Mouse (Mus musculus) heart, embryonic 11.5 days (tissue): ENCODE results near the gene Exosc5. TPM values are rescaled to one million over a fixed set of nuclear protein-coding genes. Genes with fewer than 3 reads are reported as not detected.

Source experiments
- ATAC-seq: fragments of 200-750 bp; cut with Nextera tagmentation; replicated peaks from 2 replicates; pipeline ENCODE4 v1.8.0; 2017; ENCODE audit warnings: moderate library complexity; ENCODE audit not compliant: insufficient number of reproducible peaks, low FRiP score, low TSS enrichment
- H3K27ac ChIP-seq: fragments of 300-500 bp; sonication (generic); 2 replicates; pipeline ENCODE4 v1.5.1; 2014; ENCODE audit warnings: mild to moderate bottlenecking, low read depth, low read length
- H3K27me3 ChIP-seq: fragments of 300-500 bp; sonication (generic); 2 replicates; pipeline ENCODE4 v1.6.1; 2014; ENCODE audit warnings: mild to moderate bottlenecking, low read length, mixed read lengths; ENCODE audit not compliant: control insufficient read depth, insufficient read depth
- H3K36me3 ChIP-seq: fragments of 300-500 bp; sonication (generic); 2 replicates; pipeline ENCODE4 v1.6.1; 2014; ENCODE audit warnings: mild to moderate bottlenecking, low read length, moderate library complexity, mixed read lengths; ENCODE audit not compliant: control insufficient read depth, insufficient read depth
- H3K4me1 ChIP-seq: fragments of 300-500 bp; sonication (generic); 2 replicates; pipeline ENCODE4 v1.6.1; 2014; ENCODE audit warnings: low read length; ENCODE audit not compliant: control insufficient read depth, insufficient read depth
- H3K4me2 ChIP-seq: fragments of 300-500 bp; sonication (generic); 2 replicates; pipeline ENCODE4 v1.6.1; 2014; ENCODE audit warnings: mild to moderate bottlenecking, moderate library complexity
- H3K4me3 ChIP-seq: fragments of 300-500 bp; sonication (generic); 2 replicates; pipeline ENCODE4 v1.5.1; 2014; ENCODE audit warnings: low read depth, low read length
- H3K9ac ChIP-seq: fragments of 300-500 bp; sonication (generic); 2 replicates; pipeline ENCODE4 v1.6.1; 2014; ENCODE audit warnings: mild to moderate bottlenecking, low read depth, low read length, moderate library complexity
- H3K9me3 ChIP-seq: fragments of 300-500 bp; sonication (generic); replicated peaks from 2 replicates; pipeline ENCODE4 v1.6.1; 2016; ENCODE audit warnings: low read length; ENCODE audit not compliant: control insufficient read depth
- WGBS: fragments of 180-500 bp; shearing (Covaris S2); extraction: QIAGEN DNeasy Blood & Tissue Kit; methylation state at CpG from one replicate; pipeline ENCODE4 v1.1.7; 2014; ENCODE audit not compliant: insufficient replicate concordance; 5-methylcytosine and 5-hydroxymethylcytosine counted together
- polyA plus RNA-seq: library from polyadenylated mRNA; unstranded; fragments of >200 nt; fragmentation: Nextera tagmentation; extraction: Ambion mirVana; gene quantifications from 2 replicates; pipeline ENCODE4 v1.2.1, GENCODE M21; 2014

Gene Exosc5
- polyA plus RNA-seq, 1 experiment from 2014 or later, result 44.8 TPM

GRCm38 (mm10) chr7:25699851-25700250 lies 40.9 kb downstream of the Exosc5 start:
- peaks cover 5% of the 10 kb centered on the region; the same call in 1 of the 2 replicates for H3K9me3 ChIP-seq
- ATAC-seq, result no peak
- 60% methylated on average over 13 of the region's 13 CpGs for WGBS
- peaks cover 12% of the 10 kb centered on the region for H3K4me1 ChIP-seq
- peaks cover 3% of the 10 kb centered on the region; the same call in 1 of the 2 replicates for H3K36me3 ChIP-seq
- no peak overlapping the region for H3K9ac ChIP-seq
- H3K4me3 ChIP-seq, result no peak overlapping the region
- H3K27ac ChIP-seq, result no peak overlapping the region
- H3K27me3 ChIP-seq, result no peaks in the 10 kb centered on the region
- H3K4me2 ChIP-seq, result no peak overlapping the region

GRCm38 (mm10) chr7:25700732-25701131 lies 41.8 kb downstream of the Exosc5 start:
- 74% methylated on average over 12 of the region's 12 CpGs for WGBS

GRCm38 (mm10) chr7:25702350-25702749 lies 43.4 kb downstream of the Exosc5 start:
- peaks cover 3% of the 10 kb centered on the region; the same call in 1 of the 2 replicates for H3K36me3 ChIP-seq
- no peak overlapping the region for H3K27ac ChIP-seq
- no peak for ATAC-seq
- H3K4me2 ChIP-seq, result no peak overlapping the region
- no peak overlapping the region for H3K4me3 ChIP-seq
- H3K4me1 ChIP-seq, result peaks cover 32% of the 10 kb centered on the region
- 93% methylated on average over 2 of the region's 2 CpGs for WGBS
- H3K9me3 ChIP-seq, result peaks cover 5% of the 10 kb centered on the region; the same call in 1 of the 2 replicates
- H3K9ac ChIP-seq, result no peak overlapping the region
- H3K27me3 ChIP-seq, result no peaks in the 10 kb centered on the region

More at GRCm38 (mm10) chr7:25700732-25701131, 41.8 kb downstream of the Exosc5 start:
- H3K9me3 ChIP-seq, result peaks cover 5% of the 10 kb centered on the region; the same call in 1 of the 2 replicates
- no peak overlapping the region for H3K4me2 ChIP-seq
- no peak overlapping the region for H3K9ac ChIP-seq
- peaks cover 17% of the 10 kb centered on the region for H3K4me1 ChIP-seq
- H3K4me3 ChIP-seq, result no peak overlapping the region
- H3K27me3 ChIP-seq, result no peaks in the 10 kb centered on the region
- no peak overlapping the region for H3K27ac ChIP-seq
- H3K36me3 ChIP-seq, result peaks cover 3% of the 10 kb centered on the region; the same call in 1 of the 2 replicates
- ATAC-seq, result no peak

GRCm38 (mm10) chr7:25703793-25704494 lies 45.0 kb downstream of the Exosc5 start:
- H3K27me3 ChIP-seq, result no peaks in the 10 kb centered on the region
- 24% methylated on average over 10 of the region's 10 CpGs for WGBS
- peaks cover 43% of the 10 kb centered on the region for H3K4me1 ChIP-seq
- H3K9ac ChIP-seq, result 0 out of 2 replicates have a peak overlapping the region, but pooled peaks have one; percentile 34
- no peak overlapping the region for H3K4me3 ChIP-seq
- H3K27ac ChIP-seq, result no peak overlapping the region
- H3K36me3 ChIP-seq, result peaks cover 3% of the 10 kb centered on the region; the same call in 1 of the 2 replicates
- peaks cover 5% of the 10 kb centered on the region; the same call in 1 of the 2 replicates for H3K9me3 ChIP-seq
- ATAC-seq, result no peak
- peak overlapping the region; percentile 59 for H3K4me2 ChIP-seq

- Histone ChIP-seq H3K4me3 (peak overlapping the region; percentile 25; the same call in 1 of the 2 replicates), H3K4me2 (peak overlapping the region; percentile 59), H3K9me3 (peaks cover 4% of the 10 kb centered on the region; the same call in 1 of the 2 replicates), H3K27me3 (no peaks in the 10 kb centered on the region), H3K36me3 (peaks cover 2% of the 10 kb centered on the region; the same call in 1 of the 2 replicates), H3K4me1 (peaks cover 46% of the 10 kb centered on the region), H3K9ac (no peak overlapping the region), H3K27ac (no peak overlapping the region)
- ATAC-seq, result peak; percentile 15; the same call in 1 of the 2 replicates
- WGBS, result 14% methylated on average over 31 of the region's 37 CpGs
Measured at GRCm38 (mm10) chr7:25704716-25705364, 45.9 kb downstream of the Exosc5 start.

- no peaks in the 10 kb centered on the region for H3K27me3 ChIP-seq
- no peak overlapping the region for H3K4me2 ChIP-seq
- peak overlapping the region; percentile 50; the same call in 1 of the 2 replicates for H3K27ac ChIP-seq
- no peak for ATAC-seq
- peaks cover 3% of the 10 kb centered on the region; the same call in 1 of the 2 replicates for H3K9me3 ChIP-seq
- H3K4me1 ChIP-seq, result peaks cover 56% of the 10 kb centered on the region
- 59% methylated on average over 6 of the region's 6 CpGs for WGBS
- no peaks in the 10 kb centered on the region; the same call in 1 of the 2 replicates for H3K36me3 ChIP-seq
- no peak overlapping the region for H3K9ac ChIP-seq
- H3K4me3 ChIP-seq, result no peak overlapping the region
Measured at GRCm38 (mm10) chr7:25705801-25706251, 46.9 kb downstream of the Exosc5 start.

- H3K27ac ChIP-seq, result peak overlapping the region; percentile 71; the same call in 1 of the 2 replicates
- ATAC-seq, result no peak
Measured at GRCm38 (mm10) chr7:25706578-25707170, 47.7 kb downstream of the Exosc5 start.

More at GRCm38 (mm10) chr7:25706578-25707170, 47.7 kb downstream of the Exosc5 start:
- Histone ChIP-seq H3K9ac (0 out of 2 replicates have a peak overlapping the region, but pooled peaks have one; percentile 10), H3K4me3 (no peak overlapping the region), H3K36me3 (no peaks in the 10 kb centered on the region; the same call in 1 of the 2 replicates), H3K4me2 (no peak overlapping the region), H3K9me3 (0 out of 2 replicates have a peak, but pooled peaks cover 3% of the 10 kb centered on the region), H3K4me1 (peaks cover 64% of the 10 kb centered on the region), H3K27me3 (no peaks in the 10 kb centered on the region)
- 56% methylated on average over 7 of the region's 7 CpGs for WGBS
